Mouse (Mus musculus): ENCODE data around the gene Tcam1.

DNA sequence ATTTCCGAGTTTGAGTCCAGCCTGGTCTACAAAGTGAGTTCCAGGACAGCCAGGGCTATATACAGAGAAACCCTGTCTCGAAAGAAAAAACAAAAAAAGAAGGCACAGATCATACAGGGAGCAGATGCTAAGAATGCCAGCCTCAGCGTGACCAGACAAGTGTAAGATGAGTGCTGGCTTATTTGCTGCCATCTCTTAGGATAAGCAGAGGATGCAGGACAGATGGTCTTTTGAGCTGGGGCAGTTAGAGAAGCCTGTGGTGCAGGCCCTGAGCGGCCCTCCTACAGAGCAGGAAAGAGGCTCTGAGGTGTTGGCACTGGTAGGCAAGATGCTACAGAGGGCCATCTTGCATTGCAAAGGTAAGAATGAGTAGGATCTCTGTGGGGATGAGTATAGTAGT, 6.9 kb downstream of the Tcam1 start:
- TF ChIP-seq CTCF (IDR thresholded peaks at IDR 0.05) (no peak), EP300 (IDR thresholded peaks at IDR 0.05) (no peak)
